ENCODE assay signal across 8 mouse cellular contexts in genomic region chr11:94159066-94159880, GRCm38 (mm10). TPM values are rescaled to one million over a fixed set of nuclear protein-coding genes. Genes with fewer than 3 reads are reported as not detected.
A peak's percentile ranks its signal among the peaks of the same experiment; 100 is the strongest.
DNase-seq lines count a peak whose midpoint lies in the region; ATAC-seq and TF ChIP-seq lines count a peak whose summit lies in the region.

No protein-coding gene starts in this region.

- no peak for DNase-seq in left cerebral cortex, adult 2 months (ENCODE audit: extremely low spot score in 1 of 2, low spot score in 2 of 2)
- no peak for DNase-seq in left cerebral cortex, adult 8-10 months (ENCODE audit: low spot score in 2 of 2)
- peak; percentile 88 for DNase-seq in adrenal gland, postnatal 14 days
- peak; percentile 69 for DNase-seq in forebrain, embryonic 14.5 days (ENCODE audit: low spot score)
- DNase-seq in midbrain, embryonic 10.5 days (ENCODE audit: low spot score) = peak; percentile 54
- DNase-seq in left cerebral cortex, adult 9 months (ENCODE audit: low spot score in 2 of 2) = no peak

- no peaks in the 10 kb centered on the region for H3K27me3 ChIP-seq in forebrain, embryonic 14.5 days (replicated peaks; ENCODE audit: control insufficient read depth, insufficient read depth, low read length)
- H3K27me3 ChIP-seq in intestine, embryonic 15.5 days (replicated peaks) = no peaks in the 10 kb centered on the region
- H3K27me3 ChIP-seq in midbrain, embryonic 10.5 days (ENCODE audit: low read depth, poor library complexity, severe bottlenecking) = no peaks in the 10 kb centered on the region

- H3K4me1 ChIP-seq in forebrain, embryonic 14.5 days (ENCODE audit: control insufficient read depth, insufficient read depth, low read length) = peaks cover 40% of the 10 kb centered on the region
- H3K4me1 ChIP-seq in intestine, embryonic 15.5 days (replicated peaks) = peaks cover 36% of the 10 kb centered on the region
- H3K4me1 ChIP-seq in midbrain, embryonic 10.5 days = peaks cover 55% of the 10 kb centered on the region

- peak overlapping the region; percentile 52 for H3K4me2 ChIP-seq in forebrain, embryonic 14.5 days (ENCODE audit: low read length)
- H3K4me2 ChIP-seq in intestine, embryonic 15.5 days (replicated peaks) = peak overlapping the region; percentile 3; the same call in 1 of the 2 replicates

- peak overlapping the region; percentile 63 for H3K9ac ChIP-seq in forebrain, embryonic 14.5 days (ENCODE audit: low read length)
- peak overlapping the region; percentile 30; the same call in 1 of the 2 replicates for H3K9ac ChIP-seq in intestine, embryonic 15.5 days

- 28% methylated on average over 14 of the region's 14 CpGs for WGBS in forebrain, embryonic 14.5 days
- WGBS in intestine, embryonic 15.5 days = 53% methylated on average over 14 of the region's 14 CpGs
- 40% methylated on average over 14 of the region's 14 CpGs for WGBS in midbrain, embryonic 10.5 days

- no peak for ATAC-seq in forebrain, embryonic 14.5 days
- ATAC-seq in intestine, embryonic 15.5 days = peak; percentile 40
- ATAC-seq in monocyte, adult 5-6 weeks (replicated peaks; ENCODE audit: insufficient number of reproducible peaks, low FRiP score, low TSS enrichment, poor library complexity, severe bottlenecking) = no peak

- TF ChIP-seq CTCF in left cerebral cortex, adult 2 months (IDR thresholded peaks at IDR 0.05) = no peak

- intact Hi-C loops in left cerebral cortex, adult 2 months (cut with DNase I) = no loop called here

- peak overlapping the region; percentile 95 for H3K27ac ChIP-seq in left cerebral cortex, adult 2 months
- peak overlapping the region; percentile 100 for H3K27ac ChIP-seq in forebrain, embryonic 14.5 days (ENCODE audit: low read depth, low read length)
- peak overlapping the region; percentile 89 for H3K27ac ChIP-seq in intestine, embryonic 15.5 days
- peak overlapping the region; percentile 97 for H3K27ac ChIP-seq in midbrain, embryonic 10.5 days (replicated peaks)

- no peaks in the 10 kb centered on the region for H3K36me3 ChIP-seq in forebrain, embryonic 14.5 days (ENCODE audit: control insufficient read depth, insufficient read depth, low read length)
- no peaks in the 10 kb centered on the region for H3K36me3 ChIP-seq in intestine, embryonic 15.5 days
- H3K36me3 ChIP-seq in midbrain, embryonic 10.5 days = no peaks in the 10 kb centered on the region

- H3K9me3 ChIP-seq in forebrain, embryonic 14.5 days (replicated peaks; ENCODE audit: control insufficient read depth, low read length) = no peaks in the 10 kb centered on the region
- H3K9me3 ChIP-seq in intestine, embryonic 15.5 days = no peaks in the 10 kb centered on the region
- H3K9me3 ChIP-seq in midbrain, embryonic 10.5 days (replicated peaks) = no peaks in the 10 kb centered on the region

- H3K4me3 ChIP-seq in left cerebral cortex, adult 2 months = no peak overlapping the region
- no peak overlapping the region for H3K4me3 ChIP-seq in forebrain, embryonic 14.5 days (ENCODE audit: low read depth, low read length)
- H3K4me3 ChIP-seq in intestine, embryonic 15.5 days (replicated peaks) = no peak overlapping the region
- peak overlapping the region; percentile 46; the same call in 1 of the 2 replicates for H3K4me3 ChIP-seq in midbrain, embryonic 10.5 days

RNA-seq across cellular contexts. Expression of gene Tob1, which starts 52.0 kb away (rescaled TPM):
- 10 to 100 TPM; 42.4 to 47.9 TPM for total RNA-seq in left cerebral cortex, adult 2 months (2021)
- 10 to 100 TPM; 38.2 to 48.1 (median 42.3) TPM for total RNA-seq in left cerebral cortex, adult 8-10 months (2022)
- 158 and 199 TPM in 2 replicates for total RNA-seq in adrenal gland, postnatal 14 days (2021)
- polyA plus RNA-seq in forebrain, embryonic 14.5 days (2014; fragmentation: Nextera tagmentation; extraction: Ambion mirVana) = 32.4 and 37.5 TPM in 2 replicates
- polyA plus RNA-seq in intestine, embryonic 15.5 days (2015; fragmentation: Nextera tagmentation; extraction: Ambion mirVana) = 46.0 and 49.9 TPM in 2 replicates
- polyA plus RNA-seq in midbrain, embryonic 10.5 days (2016; fragmentation: Nextera tagmentation; extraction: Ambion mirVana) = 18.4 and 21.6 TPM in 2 replicates
- 13.1 to 21.2 TPM (median 16.5 TPM) in 3 replicates for total RNA-seq in monocyte, adult 5-6 weeks (2017)

Comparison
In these comparisons a context has a peak if more than half of its experiments do, and no peak if none do; other contexts are left out.
1. DNase-seq: peak in adrenal gland, postnatal 14 days (single experiment), forebrain, embryonic 14.5 days (single experiment) and midbrain, embryonic 10.5 days (single experiment); none in left cerebral cortex, adult 2 months (0 of 2), left cerebral cortex, adult 8-10 months (0 of 2) and left cerebral cortex, adult 9 months (0 of 2).
2. Peak in every context shown above with its lines, with median percentiles within 50 percentile points of each other: H3K27ac ChIP-seq.